Mouse (Mus musculus): ENCODE measurements at regions not wholly inside any gene's neighbourhood (a gene's known extent, or its start where the extent isn't known, plus 50 kb on each side); places are given as distances from the start of the nearest gene placed in this dataset.

DNA sequence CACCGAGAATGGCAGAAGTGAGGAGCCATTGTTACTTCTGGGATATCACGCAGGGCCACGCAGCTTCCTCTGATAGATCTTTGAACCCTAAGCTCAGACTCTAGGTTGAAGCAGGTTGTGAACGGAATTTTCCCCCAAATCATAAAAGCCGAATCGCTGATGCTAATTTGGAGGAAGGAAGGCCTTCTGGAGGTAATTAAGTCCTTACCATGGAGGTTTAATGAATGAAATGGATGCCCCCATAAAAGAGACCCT lies 85.7 kb upstream of the Cpm start:
- H3K4me3 ChIP-seq (ENCODE audit: low read length), result no peak overlapping the region
- H3K27ac ChIP-seq (ENCODE audit: low read length), result no peak overlapping the region
- no peaks in the 10 kb centered on the region for H3K9me3 ChIP-seq (replicated peaks; ENCODE audit: control insufficient read depth, low read length)
- H3K4me2 ChIP-seq (ENCODE audit: low read depth, low read length), result no peak overlapping the region
- WGBS, result 86% methylated on average over 6 of the region's 6 CpGs
- H3K4me1 ChIP-seq (ENCODE audit: control insufficient read depth, insufficient read depth, low read length), result no peaks in the 10 kb centered on the region
- ATAC-seq (replicated peaks; ENCODE audit: extremely low read depth, insufficient read depth, low FRiP score), result no peak
- no peaks in the 10 kb centered on the region for H3K27me3 ChIP-seq (ENCODE audit: control insufficient read depth, insufficient read depth, low read length)
- H3K9ac ChIP-seq (ENCODE audit: low read length), result no peak overlapping the region
- H3K36me3 ChIP-seq (ENCODE audit: control insufficient read depth, insufficient read depth), result no peaks in the 10 kb centered on the region

DNA sequence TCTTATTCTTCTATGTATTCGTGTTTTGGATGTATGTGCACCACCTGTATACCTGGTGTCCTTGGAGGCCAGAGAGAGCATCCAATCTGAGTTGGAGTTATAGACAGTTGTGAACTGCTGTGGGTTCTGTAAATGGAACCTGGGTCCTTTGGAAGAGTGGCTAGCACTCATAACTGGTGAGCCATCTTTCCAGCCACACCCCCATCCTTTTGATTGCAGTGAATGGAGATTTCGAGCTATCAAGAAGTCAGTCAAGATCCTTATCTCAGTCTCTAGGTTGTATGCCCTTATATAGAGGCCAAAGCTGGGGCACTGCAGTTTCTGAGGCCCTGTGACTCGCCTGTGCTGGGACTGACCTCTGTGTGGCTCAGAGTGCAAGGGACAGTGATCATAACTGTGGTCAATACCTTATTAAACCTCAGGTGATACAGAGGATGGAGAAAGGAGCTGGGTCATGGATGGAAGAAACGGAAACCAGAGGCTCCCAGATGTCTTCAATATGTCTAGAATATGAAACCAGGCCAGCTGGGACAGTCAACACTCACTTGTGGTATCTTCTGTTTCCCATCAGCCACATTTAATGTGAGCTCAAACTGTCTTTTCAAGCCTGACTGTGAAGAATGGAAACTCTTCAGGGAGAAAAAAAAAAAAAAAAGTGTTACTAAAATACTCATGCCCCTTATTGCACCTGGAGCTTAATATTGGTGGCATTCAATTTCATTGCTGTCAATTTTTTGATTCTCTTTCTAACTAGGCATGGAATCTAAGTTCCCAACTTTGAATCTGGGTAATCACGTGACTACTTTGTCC lies 86.2 kb upstream of the Cpm start:
- Histone ChIP-seq H3K4me2 (ENCODE audit: low read depth, low read length) (no peak overlapping the region), H3K9me3 (replicated peaks; ENCODE audit: control insufficient read depth, low read length) (no peaks in the 10 kb centered on the region), H3K27ac (ENCODE audit: low read length) (no peak overlapping the region), H3K36me3 (ENCODE audit: control insufficient read depth, insufficient read depth) (no peaks in the 10 kb centered on the region), H3K4me1 (ENCODE audit: control insufficient read depth, insufficient read depth, low read length) (no peaks in the 10 kb centered on the region), H3K27me3 (ENCODE audit: control insufficient read depth, insufficient read depth, low read length) (no peaks in the 10 kb centered on the region), H3K4me3 (ENCODE audit: low read length) (no peak overlapping the region), H3K9ac (ENCODE audit: low read length) (no peak overlapping the region)
- no peak for ATAC-seq (replicated peaks; ENCODE audit: extremely low read depth, insufficient read depth, low FRiP score)
- 66% methylated on average over 5 of the region's 5 CpGs for WGBS

DNA sequence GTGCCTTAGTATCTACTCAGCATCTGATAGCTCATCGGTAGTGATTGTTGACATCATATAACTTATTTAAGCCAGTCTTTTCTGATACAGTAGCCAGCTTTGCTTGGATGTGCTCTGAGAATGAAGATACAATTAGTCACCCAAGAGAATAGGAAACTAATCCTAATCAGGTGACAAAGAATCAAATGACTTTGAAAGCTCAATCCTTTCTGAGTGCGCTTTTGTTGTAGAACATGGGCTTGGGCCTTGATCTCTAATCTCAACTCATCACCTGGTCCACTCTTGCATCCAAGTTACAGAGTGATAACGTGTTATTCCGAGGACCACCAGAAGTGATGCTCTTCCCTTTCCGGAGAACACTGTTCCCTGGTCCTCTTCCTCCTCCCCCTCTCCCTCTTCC lies 86.9 kb upstream of the Cpm start:
- Histone ChIP-seq H3K4me1 (ENCODE audit: control insufficient read depth, insufficient read depth, low read length) (no peaks in the 10 kb centered on the region), H3K4me2 (ENCODE audit: low read depth, low read length) (no peak overlapping the region), H3K27ac (ENCODE audit: low read length) (no peak overlapping the region), H3K9ac (ENCODE audit: low read length) (no peak overlapping the region), H3K36me3 (ENCODE audit: control insufficient read depth, insufficient read depth) (no peaks in the 10 kb centered on the region), H3K27me3 (ENCODE audit: control insufficient read depth, insufficient read depth, low read length) (no peaks in the 10 kb centered on the region), H3K9me3 (replicated peaks; ENCODE audit: control insufficient read depth, low read length) (no peaks in the 10 kb centered on the region), H3K4me3 (ENCODE audit: low read length) (no peak overlapping the region)
- no peak for ATAC-seq (replicated peaks; ENCODE audit: extremely low read depth, insufficient read depth, low FRiP score)
- WGBS, result 74% methylated on average over 5 of the region's 5 CpGs

DNA sequence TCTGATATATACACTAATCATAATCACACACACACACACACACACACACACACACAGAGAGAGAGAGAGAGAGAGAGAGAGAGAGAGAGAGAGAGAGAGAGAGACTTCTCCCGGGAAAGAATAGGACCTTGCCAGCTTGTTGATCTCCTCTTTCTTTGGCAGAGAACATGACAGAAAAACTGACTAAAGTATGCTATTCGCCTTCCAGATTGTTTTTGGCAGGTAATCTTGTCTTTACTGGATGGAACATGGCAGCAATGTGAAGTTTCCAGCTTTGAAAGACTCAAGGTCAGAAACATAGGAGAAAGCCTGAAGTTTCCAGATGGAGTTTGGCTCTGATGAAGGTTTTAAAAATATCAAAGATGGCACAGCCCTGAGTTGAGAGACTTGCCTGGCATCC lies 87.8 kb upstream of the Cpm start:
- H3K4me2 ChIP-seq (ENCODE audit: low read depth, low read length), result no peak overlapping the region
- no peak overlapping the region for H3K9ac ChIP-seq (ENCODE audit: low read length)
- H3K27ac ChIP-seq (ENCODE audit: low read length), result no peak overlapping the region
- no peaks in the 10 kb centered on the region for H3K36me3 ChIP-seq (ENCODE audit: control insufficient read depth, insufficient read depth)
- no peak for ATAC-seq (replicated peaks; ENCODE audit: extremely low read depth, insufficient read depth, low FRiP score)
- 73% methylated on average over 2 of the region's 2 CpGs for WGBS
- H3K9me3 ChIP-seq (replicated peaks; ENCODE audit: control insufficient read depth, low read length), result no peaks in the 10 kb centered on the region; the same call in 1 of the 2 replicates
- H3K4me3 ChIP-seq (ENCODE audit: low read length), result no peak overlapping the region
- H3K4me1 ChIP-seq (ENCODE audit: control insufficient read depth, insufficient read depth, low read length), result no peaks in the 10 kb centered on the region
- no peaks in the 10 kb centered on the region for H3K27me3 ChIP-seq (ENCODE audit: control insufficient read depth, insufficient read depth, low read length)

DNA sequence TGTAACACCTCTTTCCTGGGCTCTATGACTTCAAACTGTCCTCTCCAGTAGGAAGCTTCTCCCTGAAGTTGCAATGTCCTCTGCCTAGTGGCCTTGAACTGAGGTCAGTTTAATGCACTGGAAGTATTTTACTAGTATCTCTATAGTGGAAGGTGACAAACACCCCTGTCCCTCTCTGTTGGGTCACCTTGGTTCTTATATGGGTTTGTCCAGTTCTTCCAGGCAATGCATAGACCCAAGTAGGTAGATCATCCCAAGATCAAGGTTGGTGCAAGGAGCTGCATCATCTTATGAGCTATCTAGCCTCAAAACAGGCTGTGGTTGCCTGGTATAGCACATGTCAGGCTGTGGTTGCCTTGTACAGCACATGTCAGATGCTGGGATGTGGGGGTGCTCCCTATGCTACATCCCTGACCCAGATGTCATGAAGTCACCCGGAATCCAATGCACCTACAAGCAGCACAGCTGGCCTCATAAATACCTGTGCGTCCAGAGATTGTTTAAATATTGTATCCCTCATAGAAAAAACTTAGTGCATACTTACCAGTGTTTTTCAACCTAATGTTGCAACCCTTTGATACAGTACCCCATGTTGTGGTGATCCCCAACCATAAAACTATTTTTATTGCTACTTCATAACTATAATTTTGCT lies 88.4 kb upstream of the Cpm start:
- no peak for ATAC-seq (replicated peaks; ENCODE audit: extremely low read depth, insufficient read depth, low FRiP score)
- H3K9me3 ChIP-seq (replicated peaks; ENCODE audit: control insufficient read depth, low read length), result no peaks in the 10 kb centered on the region; the same call in 1 of the 2 replicates
- H3K27ac ChIP-seq (ENCODE audit: low read length), result no peak overlapping the region
- no peaks in the 10 kb centered on the region for H3K36me3 ChIP-seq (ENCODE audit: control insufficient read depth, insufficient read depth)
- H3K27me3 ChIP-seq (ENCODE audit: control insufficient read depth, insufficient read depth, low read length), result no peaks in the 10 kb centered on the region
- WGBS, result 81% methylated on average over 2 of the region's 2 CpGs
- no peak overlapping the region for H3K4me2 ChIP-seq (ENCODE audit: low read depth, low read length)
- no peaks in the 10 kb centered on the region for H3K4me1 ChIP-seq (ENCODE audit: control insufficient read depth, insufficient read depth, low read length)
- no peak overlapping the region for H3K9ac ChIP-seq (ENCODE audit: low read length)
- H3K4me3 ChIP-seq (ENCODE audit: low read length), result no peak overlapping the region

DNA sequence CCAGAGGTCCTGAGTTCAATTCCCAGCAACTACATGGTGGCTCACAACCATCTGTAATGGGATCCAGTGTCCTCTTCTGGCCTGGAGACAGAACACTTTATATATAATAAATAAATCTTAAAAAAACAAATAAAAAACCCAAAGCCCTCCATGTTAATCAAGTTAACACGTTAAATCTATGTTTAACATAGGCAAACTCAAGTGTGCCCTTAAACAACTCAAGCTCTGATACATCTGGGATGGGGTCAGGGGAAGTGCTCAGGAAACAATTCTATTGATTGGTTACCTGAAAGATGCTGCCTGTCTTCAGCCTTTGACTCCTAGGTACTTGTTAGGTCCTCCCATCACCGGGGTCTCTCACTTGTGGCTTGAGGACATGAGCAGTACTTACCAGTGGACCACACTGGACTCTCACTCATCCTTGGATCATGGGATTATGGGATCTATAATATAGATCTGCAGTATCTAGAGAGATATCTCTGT lies 89.1 kb upstream of the Cpm start:
- no peak for ATAC-seq (replicated peaks; ENCODE audit: extremely low read depth, insufficient read depth, low FRiP score)

DNA sequence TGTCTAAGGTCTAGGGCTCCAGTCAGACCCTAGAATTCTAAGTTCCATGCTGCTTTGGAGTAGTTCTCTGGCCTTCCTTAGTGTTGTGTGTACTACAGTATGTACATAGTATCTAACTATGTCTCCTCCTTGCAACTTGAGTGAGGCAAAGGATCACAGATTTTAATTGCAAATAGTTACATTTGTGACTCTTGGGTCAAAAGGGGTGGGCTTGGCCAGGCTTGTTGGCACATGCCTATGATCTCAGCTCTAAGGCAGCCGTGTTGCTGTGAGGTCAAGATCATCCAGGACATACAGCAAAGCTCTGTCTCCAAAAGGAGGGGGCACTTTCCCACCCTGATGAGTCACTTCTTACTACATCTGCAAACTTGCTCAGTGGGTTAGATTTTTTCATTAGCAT lies 89.8 kb upstream of the Cpm start:
- H3K27ac ChIP-seq (ENCODE audit: low read length), result no peak overlapping the region
- H3K4me1 ChIP-seq (ENCODE audit: control insufficient read depth, insufficient read depth, low read length), result no peaks in the 10 kb centered on the region
- no peak for ATAC-seq (replicated peaks; ENCODE audit: extremely low read depth, insufficient read depth, low FRiP score)
- H3K9ac ChIP-seq (ENCODE audit: low read length), result no peak overlapping the region
- H3K4me2 ChIP-seq (ENCODE audit: low read depth, low read length), result no peak overlapping the region
- no peaks in the 10 kb centered on the region for H3K27me3 ChIP-seq (ENCODE audit: control insufficient read depth, insufficient read depth, low read length)
- 29% methylated on average over 1 of the region's 1 CpGs for WGBS
- no peaks in the 10 kb centered on the region for H3K36me3 ChIP-seq (ENCODE audit: control insufficient read depth, insufficient read depth)
- no peak overlapping the region for H3K4me3 ChIP-seq (ENCODE audit: low read length)
- H3K9me3 ChIP-seq (replicated peaks; ENCODE audit: control insufficient read depth, low read length), result no peaks in the 10 kb centered on the region; the same call in 1 of the 2 replicates

More for the DNA sequence above, 89.1 kb upstream of the Cpm start:
- H3K27ac ChIP-seq (ENCODE audit: low read length), result no peak overlapping the region
- no peaks in the 10 kb centered on the region; the same call in 1 of the 2 replicates for H3K9me3 ChIP-seq (replicated peaks; ENCODE audit: control insufficient read depth, low read length)
- no peak overlapping the region for H3K4me2 ChIP-seq (ENCODE audit: low read depth, low read length)
- no peaks in the 10 kb centered on the region for H3K4me1 ChIP-seq (ENCODE audit: control insufficient read depth, insufficient read depth, low read length)
- H3K27me3 ChIP-seq (ENCODE audit: control insufficient read depth, insufficient read depth, low read length), result no peaks in the 10 kb centered on the region
- no peak overlapping the region for H3K9ac ChIP-seq (ENCODE audit: low read length)
- no peaks in the 10 kb centered on the region for H3K36me3 ChIP-seq (ENCODE audit: control insufficient read depth, insufficient read depth)
- H3K4me3 ChIP-seq (ENCODE audit: low read length), result no peak overlapping the region
- WGBS, result 78% methylated on average over 2 of the region's 2 CpGs

DNA sequence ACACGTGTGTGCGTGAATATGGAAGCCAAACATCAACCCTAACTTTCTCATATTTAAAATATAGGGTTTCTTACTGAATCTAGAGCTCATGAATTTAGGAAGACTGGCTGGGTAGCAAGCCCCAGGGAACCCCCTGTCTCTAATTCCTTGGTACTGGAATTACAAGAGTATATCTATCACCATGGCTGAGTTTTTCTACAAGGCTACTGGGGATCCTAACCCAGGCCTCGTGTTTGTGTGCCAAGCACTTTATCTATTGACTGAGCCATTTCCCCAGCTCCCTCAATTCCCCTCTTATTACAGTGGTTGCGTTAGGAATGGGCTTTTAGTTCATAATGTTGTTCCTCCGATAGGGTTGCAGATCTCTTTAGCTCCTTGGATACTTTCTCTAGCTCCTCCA lies 90.6 kb upstream of the Cpm start:
- H3K27ac ChIP-seq (ENCODE audit: low read length), result no peak overlapping the region
- no peak overlapping the region for H3K9ac ChIP-seq (ENCODE audit: low read length)
- 82% methylated on average over 5 of the region's 5 CpGs for WGBS
- no peak overlapping the region for H3K4me2 ChIP-seq (ENCODE audit: low read depth, low read length)
- H3K27me3 ChIP-seq (ENCODE audit: control insufficient read depth, insufficient read depth, low read length), result no peaks in the 10 kb centered on the region
- H3K9me3 ChIP-seq (replicated peaks; ENCODE audit: control insufficient read depth, low read length), result no peaks in the 10 kb centered on the region; the same call in 1 of the 2 replicates
- no peaks in the 10 kb centered on the region for H3K4me1 ChIP-seq (ENCODE audit: control insufficient read depth, insufficient read depth, low read length)
- no peaks in the 10 kb centered on the region for H3K36me3 ChIP-seq (ENCODE audit: control insufficient read depth, insufficient read depth)
- no peak overlapping the region for H3K4me3 ChIP-seq (ENCODE audit: low read length)
- ATAC-seq (replicated peaks; ENCODE audit: extremely low read depth, insufficient read depth, low FRiP score), result no peak

DNA sequence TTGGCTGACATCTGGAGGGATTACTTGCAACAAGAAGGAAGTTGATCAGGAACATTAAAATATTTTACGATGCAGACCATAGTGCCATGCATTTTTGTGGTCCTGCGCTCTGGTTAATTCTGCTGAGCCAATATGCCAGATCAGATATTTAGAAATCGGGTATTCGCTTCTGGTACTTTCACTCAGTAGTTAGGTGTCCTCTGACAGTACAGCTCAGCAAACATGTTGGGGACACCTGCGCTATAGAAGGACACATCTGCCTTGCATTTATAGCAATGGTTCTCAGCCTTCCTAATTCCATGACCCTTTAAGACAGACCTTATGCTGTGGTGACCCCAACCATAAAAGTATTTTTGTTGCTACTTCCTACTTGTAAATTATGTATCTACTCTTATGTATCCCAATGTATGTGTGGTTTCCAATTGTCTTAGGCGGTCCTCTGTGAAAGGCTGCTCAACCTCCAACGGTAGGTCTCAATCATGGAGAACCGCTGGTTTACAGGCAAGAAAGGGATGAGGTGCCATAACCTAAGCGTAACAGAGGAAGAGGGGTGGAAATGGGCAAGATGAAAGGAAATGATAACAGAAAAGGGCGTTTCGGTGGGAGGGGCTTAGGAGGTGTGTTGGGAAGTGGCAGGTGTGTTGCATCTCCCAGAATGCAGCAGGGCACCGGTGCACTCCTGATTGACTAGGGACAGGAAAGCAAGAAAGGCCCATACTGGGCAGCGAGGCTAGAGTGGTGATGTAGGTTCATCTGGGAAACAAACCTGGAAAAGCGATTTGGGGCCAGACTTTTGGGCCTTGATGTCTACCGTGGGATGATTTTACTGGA lies 92.3 kb upstream of the Cpm start:
- no peak for ATAC-seq (replicated peaks; ENCODE audit: extremely low read depth, insufficient read depth, low FRiP score)
- Histone ChIP-seq H3K4me2 (ENCODE audit: low read depth, low read length) (no peak overlapping the region), H3K9ac (ENCODE audit: low read length) (no peak overlapping the region), H3K4me3 (ENCODE audit: low read length) (no peak overlapping the region), H3K36me3 (ENCODE audit: control insufficient read depth, insufficient read depth) (no peaks in the 10 kb centered on the region), H3K27ac (ENCODE audit: low read length) (no peak overlapping the region), H3K9me3 (replicated peaks; ENCODE audit: control insufficient read depth, low read length) (no peaks in the 10 kb centered on the region; the same call in 1 of the 2 replicates), H3K4me1 (ENCODE audit: control insufficient read depth, insufficient read depth, low read length) (no peaks in the 10 kb centered on the region), H3K27me3 (ENCODE audit: control insufficient read depth, insufficient read depth, low read length) (no peaks in the 10 kb centered on the region)
- 90% methylated on average over 15 of the region's 15 CpGs for WGBS

Measured in heart, embryonic 16.5 days (tissue).